Mouse (Mus musculus) lung, postnatal 0 days (tissue): ENCODE results near the gene Il21r. TPM values are rescaled to one million over a fixed set of nuclear protein-coding genes. Genes with fewer than 3 reads are reported as not detected.

Source experiments
- ATAC-seq: fragments of 200-750 bp; cut with Nextera tagmentation; 2 replicates; pipeline ENCODE4 v1.8.0; 2017; ENCODE audit warnings: moderate library complexity
- DNase-seq: peaks from one replicate; pipeline ENCODE4 v3.0.0-alpha.2; 2016; ENCODE audit warnings: low spot score
- H3K27ac ChIP-seq: fragments of 300-500 bp; sonication (generic); 2 replicates; pipeline ENCODE4 v1.5.1; 2014; ENCODE audit warnings: antibody characterized with exemption, mild to moderate bottlenecking, low read length, mixed read lengths
- H3K27me3 ChIP-seq: fragments of 300-500 bp; sonication (generic); replicated peaks from 2 replicates; pipeline ENCODE4 v1.6.1; 2014; ENCODE audit warnings: low read length, mixed read lengths; ENCODE audit not compliant: insufficient read depth
- H3K36me3 ChIP-seq: fragments of 300-500 bp; sonication (generic); 2 replicates; pipeline ENCODE4 v1.6.1; 2014; ENCODE audit warnings: low read length, mixed read lengths; ENCODE audit not compliant: insufficient read depth
- H3K4me1 ChIP-seq: fragments of 300-500 bp; sonication (generic); 2 replicates; pipeline ENCODE4 v1.6.1; 2014; ENCODE audit warnings: antibody characterized with exemption, low read depth, low read length, mixed read lengths; ENCODE audit not compliant: insufficient read depth
- H3K4me2 ChIP-seq: fragments of 300-500 bp; sonication (generic); replicated peaks from 2 replicates; pipeline ENCODE4 v1.6.1; 2014; ENCODE audit warnings: low read depth, mild to moderate bottlenecking, low read length, moderate library complexity, mixed read lengths
- H3K4me3 ChIP-seq: fragments of 300-500 bp; sonication (generic); 2 replicates; pipeline ENCODE4 v1.5.1; 2014; ENCODE audit warnings: low read depth, low read length
- H3K9ac ChIP-seq: fragments of 300-500 bp; sonication (generic); replicated peaks from 2 replicates; pipeline ENCODE4 v1.6.1; 2014; ENCODE audit warnings: low read depth, mild to moderate bottlenecking
- H3K9me3 ChIP-seq: fragments of 300-500 bp; sonication (generic); 2 replicates; pipeline ENCODE4 v1.6.1; 2016; ENCODE audit warnings: low read length, mixed read lengths
- CTCF ChIP-seq: IDR thresholded peaks from 2 replicates; pipeline ENCODE4 v1.5.1; 2016; ENCODE audit warnings: antibody characterized with exemption, mild to moderate bottlenecking
- EP300 ChIP-seq: IDR thresholded peaks from 2 replicates; pipeline ENCODE4 v1.6.1; 2016; ENCODE audit warnings: antibody characterized with exemption, mild to moderate bottlenecking, control low read depth
- WGBS: fragments of 180-500 bp; shearing (Covaris S2); extraction: QIAGEN DNeasy Blood & Tissue Kit; methylation state at CpG from one replicate; pipeline ENCODE4 v1.1.7; 2014; 5-methylcytosine and 5-hydroxymethylcytosine counted together
- polyA plus RNA-seq: library from polyadenylated mRNA; unstranded; fragments of >200 nt; fragmentation: Nextera tagmentation; extraction: Ambion mirVana; gene quantifications from 2 replicates; pipeline ENCODE4 v1.2.1, GENCODE M21; 2015

The Il21r gene
- polyA plus RNA-seq, 1 experiment from 2014 or later: 0.38 TPM

DNA sequence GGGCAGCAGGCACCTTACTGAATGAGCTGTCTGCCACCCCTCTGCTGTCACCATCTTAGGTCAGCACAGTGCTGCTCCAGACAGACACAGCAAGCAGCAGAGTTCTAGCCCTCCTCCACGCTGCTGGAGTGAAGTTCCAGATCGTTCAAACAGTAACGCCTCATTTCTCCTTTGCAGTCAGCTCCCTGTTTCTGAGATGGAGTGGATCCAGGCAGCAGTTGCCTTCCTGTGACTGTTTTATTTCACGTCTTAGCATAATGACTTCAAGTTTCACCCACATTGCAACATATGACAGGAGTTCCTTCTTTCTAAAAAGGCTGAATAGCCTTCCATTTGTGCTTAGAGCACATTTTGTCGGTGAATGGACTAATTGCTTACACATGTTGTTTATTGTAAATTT is 10.3 kb downstream of the Il21r start:
- Histone ChIP-seq H3K27ac (no peak overlapping the region), H3K4me1 (no peaks in the 10 kb centered on the region), H3K9ac (no peak overlapping the region), H3K9me3 (no peaks in the 10 kb centered on the region), H3K36me3 (no peaks in the 10 kb centered on the region), H3K4me2 (no peak overlapping the region), H3K27me3 (no peaks in the 10 kb centered on the region), H3K4me3 (no peak overlapping the region)
- WGBS: 57% methylated on average over 5 of the region's 5 CpGs
- no peak for TF ChIP-seq CTCF
- no peak for TF ChIP-seq EP300
- peak; percentile 19 for DNase-seq
- ATAC-seq: no peak

DNA sequence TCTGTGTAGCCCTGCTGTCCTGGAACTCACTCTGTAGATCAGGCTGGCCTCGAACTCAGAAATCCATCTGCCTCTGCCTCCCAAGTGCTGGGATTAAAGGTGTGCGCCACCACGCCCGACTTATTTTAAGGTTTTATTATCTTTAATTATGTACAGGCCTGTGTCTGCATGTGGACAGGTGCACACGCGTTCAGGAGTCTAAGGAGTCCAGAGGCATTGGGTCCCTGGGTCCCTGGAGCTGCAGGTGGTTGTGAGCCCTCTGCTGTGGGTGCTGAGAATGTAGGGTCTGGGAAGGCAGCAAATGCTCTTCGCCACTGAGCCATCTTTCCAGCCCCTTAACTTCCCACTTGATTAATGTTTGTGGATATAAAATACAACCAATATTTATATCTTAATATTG is 12.2 kb downstream of the Il21r start:
- no peak for DNase-seq
- Histone ChIP-seq H3K4me1 (no peaks in the 10 kb centered on the region), H3K4me2 (no peak overlapping the region), H3K9ac (no peak overlapping the region), H3K27me3 (no peaks in the 10 kb centered on the region), H3K27ac (no peak overlapping the region), H3K4me3 (no peak overlapping the region), H3K36me3 (no peaks in the 10 kb centered on the region), H3K9me3 (no peaks in the 10 kb centered on the region)
- WGBS: 83% methylated on average over 7 of the region's 7 CpGs
- TF ChIP-seq EP300: no peak
- TF ChIP-seq CTCF: no peak
- no peak for ATAC-seq

DNA sequence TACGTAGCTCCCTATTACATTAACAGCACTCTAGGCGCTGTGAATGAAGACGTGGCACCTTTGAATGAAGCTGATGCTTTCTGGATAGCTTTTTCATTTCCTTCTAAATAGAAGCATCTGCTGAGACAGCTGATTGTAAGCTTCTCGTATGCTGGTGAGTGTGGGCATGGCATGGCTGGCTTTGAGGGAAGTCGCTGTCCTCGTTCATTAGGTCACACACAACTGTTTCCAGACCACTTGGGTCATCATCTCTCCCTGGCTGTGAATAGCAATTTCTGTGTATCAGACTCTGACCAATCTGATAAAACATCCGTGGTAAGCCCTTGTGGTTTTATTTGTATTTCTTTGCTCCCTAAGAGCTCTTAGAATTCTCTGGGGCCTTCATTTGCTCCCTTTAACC is 14.8 kb downstream of the Il21r start:
- Histone ChIP-seq H3K36me3 (no peaks in the 10 kb centered on the region), H3K9ac (no peak overlapping the region), H3K27ac (no peak overlapping the region), H3K27me3 (no peaks in the 10 kb centered on the region), H3K4me3 (no peak overlapping the region), H3K4me1 (peaks cover 6% of the 10 kb centered on the region; the same call in 1 of the 2 replicates), H3K4me2 (no peak overlapping the region), H3K9me3 (no peaks in the 10 kb centered on the region)
- 68% methylated on average over 7 of the region's 7 CpGs for WGBS
- DNase-seq: no peak
- TF ChIP-seq CTCF (no peak), EP300 (no peak)
- no peak for ATAC-seq

DNA sequence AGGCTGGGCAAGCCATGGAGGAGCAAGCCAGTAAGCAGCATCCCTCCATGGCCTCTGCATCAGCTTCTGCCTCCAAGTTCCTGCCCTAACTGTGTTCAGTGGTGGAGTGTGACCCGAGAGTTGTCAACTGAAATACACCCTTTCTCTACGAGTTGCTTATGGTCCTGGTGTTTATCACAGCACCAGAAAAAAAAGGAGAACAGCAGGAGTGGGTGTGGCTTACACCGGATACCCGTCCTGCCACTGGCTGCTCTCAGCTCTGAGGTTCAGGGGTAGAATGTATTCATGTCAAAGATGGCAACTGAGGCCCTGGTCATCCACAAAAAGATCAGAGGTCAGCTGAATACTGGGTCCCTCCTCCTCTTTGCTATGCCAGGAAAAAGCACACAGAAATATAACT is 16.8 kb downstream of the Il21r start:
- Histone ChIP-seq H3K27me3 (no peaks in the 10 kb centered on the region), H3K9me3 (no peaks in the 10 kb centered on the region), H3K27ac (no peak overlapping the region), H3K36me3 (no peaks in the 10 kb centered on the region), H3K4me1 (peaks cover 6% of the 10 kb centered on the region; the same call in 1 of the 2 replicates), H3K4me2 (no peak overlapping the region), H3K9ac (no peak overlapping the region), H3K4me3 (no peak overlapping the region)
- ATAC-seq: no peak
- no peak for TF ChIP-seq CTCF
- TF ChIP-seq EP300: no peak
- 59% methylated on average over 4 of the region's 4 CpGs for WGBS
- no peak for DNase-seq

DNA sequence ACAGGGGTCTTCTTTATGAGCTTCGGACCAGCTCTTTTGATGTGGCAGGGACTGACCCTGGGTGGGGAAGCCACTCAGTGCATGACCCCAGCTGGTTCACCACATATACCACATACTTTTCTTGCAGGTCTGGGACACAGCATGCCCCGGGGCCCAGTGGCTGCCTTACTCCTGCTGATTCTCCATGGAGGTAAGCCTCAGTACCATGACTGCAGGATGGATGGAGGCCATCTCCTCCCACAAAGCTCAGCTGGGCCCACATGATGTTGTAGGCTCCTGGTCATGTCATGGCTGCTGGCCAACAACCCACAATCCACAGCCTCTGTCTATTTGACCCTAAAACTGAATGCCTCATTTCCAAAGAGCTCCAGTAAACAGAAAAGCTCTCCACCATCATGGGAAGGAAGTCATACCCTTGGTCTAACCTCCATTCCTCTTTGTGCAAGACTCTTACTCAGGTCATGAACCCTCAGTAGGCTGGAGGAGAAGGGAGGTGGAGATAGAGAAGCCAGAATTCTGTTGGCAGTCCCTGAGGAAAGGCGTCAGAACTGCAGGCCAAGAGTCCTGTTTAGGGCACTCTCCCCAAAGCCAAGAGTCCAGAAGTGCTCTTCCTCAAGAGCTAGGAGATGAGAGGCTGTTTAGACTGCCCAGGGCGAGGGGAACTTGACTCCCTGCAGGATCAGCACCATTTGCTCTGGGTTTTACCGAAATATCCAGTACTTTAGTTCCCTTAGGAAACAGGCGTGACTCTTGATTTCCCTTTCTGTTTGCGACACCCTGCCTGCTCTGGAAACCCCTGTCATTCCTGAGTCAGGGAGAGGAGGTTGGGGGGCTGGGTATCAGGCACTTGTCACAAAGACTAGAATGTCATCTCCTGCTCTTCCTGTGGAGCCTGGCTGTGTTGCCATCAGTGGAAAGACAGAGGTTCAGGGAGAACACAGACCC is 19.8 kb downstream of the Il21r start:
- H3K4me2 ChIP-seq: no peak overlapping the region
- 39% methylated on average over 7 of the region's 7 CpGs for WGBS
- ATAC-seq (peak; percentile 72), DNase-seq (peak; percentile 55)
- H3K9me3 ChIP-seq: no peaks in the 10 kb centered on the region
- peaks cover 6% of the 10 kb centered on the region; the same call in 1 of the 2 replicates for H3K4me1 ChIP-seq
- TF ChIP-seq EP300: no peak
- TF ChIP-seq CTCF: no peak
- no peak overlapping the region for H3K9ac ChIP-seq
- H3K36me3 ChIP-seq: no peaks in the 10 kb centered on the region
- H3K27me3 ChIP-seq: no peaks in the 10 kb centered on the region
- no peak overlapping the region for H3K27ac ChIP-seq
- no peak overlapping the region for H3K4me3 ChIP-seq

DNA sequence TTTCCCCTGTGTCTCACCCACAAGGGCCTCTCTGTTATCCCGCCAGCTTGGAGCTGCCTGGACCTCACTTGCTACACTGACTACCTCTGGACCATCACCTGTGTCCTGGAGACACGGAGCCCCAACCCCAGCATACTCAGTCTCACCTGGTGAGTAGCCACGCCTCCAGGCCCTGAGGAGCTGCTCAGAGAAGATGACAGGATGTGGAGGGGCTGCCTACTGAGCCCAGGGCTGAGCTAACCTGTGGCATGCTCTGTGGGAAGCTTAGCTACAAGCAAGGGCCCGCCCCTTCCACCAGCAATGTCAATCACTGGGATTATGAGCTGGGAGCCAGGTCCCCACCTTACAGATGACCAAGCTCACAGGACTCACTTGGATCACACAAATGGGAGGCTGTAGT is 22.0 kb downstream of the Il21r start:
- no peak overlapping the region for H3K4me2 ChIP-seq
- ATAC-seq: no peak
- H3K36me3 ChIP-seq: no peaks in the 10 kb centered on the region
- no peak overlapping the region for H3K4me3 ChIP-seq
- WGBS: 67% methylated on average over 4 of the region's 4 CpGs
- peaks cover 3% of the 10 kb centered on the region; the same call in 1 of the 2 replicates for H3K9me3 ChIP-seq
- no peak overlapping the region for H3K9ac ChIP-seq
- H3K27ac ChIP-seq: no peak overlapping the region
- H3K27me3 ChIP-seq: no peaks in the 10 kb centered on the region
- peaks cover 6% of the 10 kb centered on the region; the same call in 1 of the 2 replicates for H3K4me1 ChIP-seq
- DNase-seq: no peak
- no peak for TF ChIP-seq CTCF
- no peak for TF ChIP-seq EP300
